Mouse (Mus musculus): ENCODE measurements around the gene Fam222a.

The Fam222a gene

GRCm38 (mm10) chr5:114560533-114560936, 7.3 kb upstream of the Fam222a start:
- DNase-seq (ENCODE audit: low read depth, low spot score) = no peak

DNA sequence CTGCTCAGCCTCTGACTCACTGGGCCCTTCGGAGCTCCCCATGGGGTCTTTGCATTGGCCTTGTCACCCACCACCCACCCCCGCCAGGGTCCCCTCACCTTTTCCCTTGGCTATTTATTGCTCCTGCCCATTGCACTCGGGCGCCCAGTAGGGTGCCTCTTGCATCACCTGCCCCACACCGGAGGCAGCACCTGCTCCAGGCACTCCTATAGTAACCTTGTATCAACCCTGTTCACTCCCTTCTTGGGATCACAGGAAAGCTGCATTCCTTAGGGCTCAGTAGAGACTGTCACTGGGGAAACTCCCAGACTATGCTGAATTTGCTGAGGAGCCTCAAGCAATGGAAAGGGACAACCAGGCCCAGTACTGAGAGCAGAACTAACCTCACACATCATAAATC, 6.9 kb upstream of the Fam222a start:
- DNase-seq (ENCODE audit: low read depth, low spot score) = no peak

GRCm38 (mm10) chr5:114563994-114564393, 3.8 kb upstream of the Fam222a start:
- no peak for DNase-seq (ENCODE audit: low read depth, low spot score)

- no peak for DNase-seq (ENCODE audit: low read depth, low spot score)
Measured at GRCm38 (mm10) chr5:114565305-114565704, 2.5 kb upstream of the Fam222a start.

DNA sequence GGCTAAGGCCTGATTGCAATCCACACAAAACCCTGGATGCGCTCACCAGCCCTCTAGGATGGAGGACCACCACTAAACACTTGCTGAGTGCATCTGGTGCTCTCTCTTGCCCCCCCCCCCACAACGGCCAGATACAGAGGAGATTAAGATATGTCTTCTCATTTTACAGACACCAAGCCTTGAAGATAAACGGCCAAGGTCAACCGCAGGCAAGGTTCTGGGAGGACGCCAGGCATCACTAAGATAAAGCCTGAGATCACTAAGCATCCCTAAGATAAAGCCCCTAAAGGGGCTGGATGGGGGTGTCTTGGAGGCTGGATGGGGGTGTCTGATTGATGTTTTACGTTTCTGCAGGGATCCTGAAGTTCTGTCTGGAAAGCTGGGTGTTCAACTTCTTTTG, 2.1 kb upstream of the Fam222a start:
- no peak for DNase-seq (ENCODE audit: low read depth, low spot score)

- DNase-seq (ENCODE audit: low read depth, low spot score) = no peak
Measured at GRCm38 (mm10) chr5:114566461-114566860, 1.4 kb upstream of the Fam222a start.

DNA sequence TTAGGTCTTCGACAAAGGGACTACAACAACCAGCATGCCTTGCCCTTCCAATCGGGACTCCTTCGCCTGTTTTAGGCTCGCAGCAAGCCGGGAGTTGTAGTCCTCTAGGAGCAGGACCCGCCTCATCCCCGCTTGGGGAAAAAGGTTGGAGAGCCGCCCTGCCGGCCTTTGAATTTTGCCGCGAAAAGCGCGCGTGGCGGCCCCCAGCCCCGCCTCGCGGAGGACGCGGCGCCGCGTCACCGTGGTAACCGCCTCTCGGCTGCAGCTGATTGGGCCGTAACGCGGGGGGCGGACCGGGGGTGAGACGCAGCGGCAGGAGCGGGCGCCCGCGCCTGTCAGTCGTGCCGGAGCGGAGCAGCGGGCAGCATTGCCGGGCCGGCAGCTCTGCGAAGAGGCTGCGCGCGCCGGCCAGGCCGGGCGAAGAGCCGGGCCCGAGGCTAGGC, 720 bp upstream of the Fam222a start:
- DNase-seq (ENCODE audit: low read depth, low spot score) = peak; percentile 91

DNA sequence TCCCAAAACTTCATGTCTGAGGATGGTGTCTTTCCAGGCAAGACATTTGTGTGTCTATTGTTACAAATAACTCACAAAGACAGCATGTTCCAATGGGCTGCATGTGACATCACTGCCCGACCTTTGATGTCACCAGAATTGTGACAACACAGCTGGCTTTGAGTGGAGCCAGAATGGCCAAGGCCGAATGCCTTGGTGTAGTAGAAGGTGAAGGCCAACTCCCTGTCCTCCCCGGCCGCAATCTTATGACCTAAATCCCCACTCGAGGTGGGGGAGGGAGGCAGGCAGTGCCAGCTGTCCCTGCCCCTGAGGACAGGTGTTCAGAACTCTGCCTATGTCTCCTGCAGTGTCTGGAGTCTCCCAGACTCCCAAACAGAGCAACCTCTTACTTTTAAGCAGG, 1.0 kb downstream of the Fam222a start:
- no peak for DNase-seq (ENCODE audit: low read depth, low spot score)

DNA sequence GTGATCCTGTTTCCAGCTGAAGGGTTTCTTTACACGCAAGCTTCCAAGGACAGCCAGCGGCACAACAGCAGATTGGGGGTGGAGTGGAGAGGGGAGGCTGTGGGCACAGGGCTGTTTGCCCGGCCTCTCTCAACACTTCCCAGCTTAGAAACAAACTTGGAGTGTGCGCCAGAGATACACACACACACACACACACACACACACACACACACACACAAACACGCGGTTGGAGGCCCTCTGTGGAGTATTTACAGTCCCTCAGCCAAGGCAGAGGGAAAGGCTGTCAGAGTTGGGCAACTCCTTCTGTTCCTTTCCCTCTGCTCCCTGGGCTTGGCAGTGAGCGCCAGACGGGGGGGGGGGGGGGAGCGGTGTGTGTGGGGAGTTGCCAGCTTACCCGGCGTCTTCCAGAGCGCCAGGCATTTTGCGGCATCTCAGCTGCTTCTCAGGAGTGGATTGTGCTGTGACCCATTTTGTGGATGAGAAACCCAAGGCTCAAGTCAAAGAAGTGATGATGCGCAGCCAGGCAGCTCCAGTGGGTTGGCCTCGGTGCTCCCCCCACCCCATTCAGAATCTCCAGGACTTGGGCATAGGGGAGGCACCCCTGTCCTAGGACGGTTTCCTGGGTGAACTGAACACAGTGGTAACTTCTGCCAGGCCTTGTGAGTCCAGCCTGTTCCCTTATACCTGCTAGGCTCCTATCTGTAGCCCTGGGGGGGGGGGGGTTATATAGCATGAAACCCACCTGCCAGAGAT, 2.3 kb downstream of the Fam222a start:
- DNase-seq (ENCODE audit: low read depth, low spot score) = peak; percentile 72

GRCm38 (mm10) chr5:114570791-114571450, 3.1 kb downstream of the Fam222a start:
- no peak for DNase-seq (ENCODE audit: low read depth, low spot score)

- no peak for DNase-seq (ENCODE audit: low read depth, low spot score)
Measured at GRCm38 (mm10) chr5:114571451-114572030, 3.7 kb downstream of the Fam222a start.

DNA sequence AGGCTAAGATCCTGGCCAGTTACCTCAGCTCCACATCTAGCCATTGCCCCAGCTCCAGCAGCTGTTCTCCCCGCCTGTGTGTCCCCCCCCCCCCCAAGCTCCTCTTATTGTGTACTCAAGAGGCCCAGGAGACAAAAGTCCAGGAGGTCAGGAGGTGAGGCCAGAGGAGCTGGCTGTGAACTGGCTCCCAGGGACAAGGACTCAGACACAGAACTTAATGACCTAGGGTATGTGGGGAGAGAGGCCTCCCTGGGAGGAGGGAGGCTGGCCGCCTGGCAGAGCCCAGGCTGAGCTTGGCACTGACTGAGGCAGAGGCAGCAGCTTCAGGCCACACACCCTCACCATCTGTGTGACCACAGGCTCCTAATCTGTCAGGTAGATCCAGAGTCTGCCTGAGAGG, 5.2 kb downstream of the Fam222a start:
- no peak for DNase-seq (ENCODE audit: low read depth, low spot score)

GRCm38 (mm10) chr5:114573920-114574628, 6.3 kb downstream of the Fam222a start:
- DNase-seq (ENCODE audit: low read depth, low spot score) = no peak

GRCm38 (mm10) chr5:114575010-114575409, 7.2 kb downstream of the Fam222a start:
- no peak for DNase-seq (ENCODE audit: low read depth, low spot score)

DNA sequence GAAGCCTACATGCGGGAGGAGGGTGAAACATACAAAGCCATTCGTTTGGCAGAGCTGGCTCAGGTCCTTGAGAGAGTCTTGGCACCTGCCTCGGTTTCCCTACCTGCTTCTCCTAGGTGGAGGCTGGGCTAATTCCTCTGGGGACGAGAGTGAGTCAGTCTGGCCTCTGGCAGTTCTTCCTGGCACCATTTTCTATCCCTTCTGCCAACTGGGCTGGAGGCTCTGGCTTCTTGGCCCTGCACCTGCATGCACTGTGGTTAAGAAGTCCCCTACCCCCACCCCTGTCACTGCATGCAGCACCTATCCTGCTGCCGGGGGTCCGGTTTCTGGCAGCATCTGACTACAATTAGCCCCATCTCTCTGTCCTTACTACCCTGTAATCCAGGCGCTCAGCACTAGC, 7.7 kb downstream of the Fam222a start:
- no peak for DNase-seq (ENCODE audit: low read depth, low spot score)

- no peak for DNase-seq (ENCODE audit: low read depth, low spot score)
Measured at GRCm38 (mm10) chr5:114575986-114576605, 8.3 kb downstream of the Fam222a start.

DNA sequence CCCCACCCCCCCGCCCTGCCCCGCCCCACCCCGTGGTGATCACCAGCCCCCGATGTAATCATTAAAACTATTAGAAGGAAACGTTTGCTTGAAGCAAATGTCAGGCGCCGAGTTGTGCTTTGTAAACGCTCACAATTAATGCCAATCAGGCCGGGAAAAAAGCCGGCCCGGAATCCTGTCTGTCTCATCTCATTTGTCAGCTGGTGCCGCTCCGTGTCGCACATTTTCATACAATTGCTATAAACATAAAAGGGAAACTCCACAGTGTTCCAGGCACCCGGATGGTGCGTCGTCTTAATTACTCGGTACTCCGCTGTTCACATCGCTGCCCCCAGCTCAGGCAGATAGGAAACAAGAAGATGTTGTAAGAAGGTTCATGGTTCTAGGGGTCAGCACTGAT, 10.5 kb downstream of the Fam222a start:
- no peak for DNase-seq (ENCODE audit: low read depth, low spot score)

DNA sequence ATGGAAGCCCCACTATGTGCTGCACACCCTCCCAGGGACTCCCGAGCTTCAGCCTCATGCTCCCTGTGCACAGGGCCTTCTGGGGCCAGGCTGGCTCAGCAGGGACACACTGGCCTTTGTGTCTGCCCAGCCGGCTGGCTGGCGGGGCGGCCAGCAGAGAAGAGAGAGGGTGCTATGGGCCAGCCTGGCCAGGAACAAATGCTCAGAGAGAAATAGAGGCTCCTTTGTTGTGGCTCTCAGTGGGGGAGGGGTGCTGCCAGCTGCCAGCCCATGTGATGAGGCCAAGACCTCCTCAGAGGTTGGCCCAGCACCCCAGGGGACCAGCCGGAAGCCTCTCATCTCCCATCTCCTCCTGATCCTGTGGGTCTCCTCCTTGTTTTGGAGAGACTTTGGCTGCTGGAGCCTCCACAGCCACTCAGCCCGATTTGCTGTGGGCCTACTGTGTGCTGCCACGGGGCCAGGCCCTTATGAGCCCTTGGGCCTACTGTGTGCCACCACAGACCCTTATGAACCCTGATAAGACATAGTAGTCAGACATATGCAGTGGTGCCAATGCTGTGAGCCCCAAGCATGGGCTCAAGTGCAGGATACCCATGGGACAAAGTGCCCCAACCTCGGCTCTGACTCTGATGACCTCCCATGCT, 12.0 kb downstream of the Fam222a start:
- DNase-seq (ENCODE audit: low read depth, low spot score) = no peak

GRCm38 (mm10) chr5:114581486-114581885, 13.7 kb downstream of the Fam222a start:
- no peak for DNase-seq (ENCODE audit: low read depth, low spot score)

DNA sequence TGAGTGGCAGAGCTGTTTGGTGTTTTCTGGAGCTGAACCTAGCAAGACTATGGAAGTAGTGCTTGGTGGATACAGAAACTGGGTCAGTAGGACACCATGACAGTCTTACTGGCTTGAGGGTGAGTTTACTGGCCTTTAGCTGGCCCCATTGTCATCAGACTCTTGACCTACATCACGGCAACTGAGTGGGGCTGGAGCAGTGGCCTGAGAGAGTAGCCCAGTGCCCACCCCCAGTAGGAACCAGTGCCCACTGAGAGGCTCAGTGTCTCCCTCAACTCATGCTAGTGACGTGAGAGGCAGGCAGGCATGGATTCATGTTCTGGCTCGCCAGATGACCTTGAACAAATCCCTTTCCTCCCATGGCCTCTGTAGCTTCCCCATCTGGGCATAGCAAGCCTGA, 15.2 kb downstream of the Fam222a start:
- no peak for DNase-seq (ENCODE audit: low read depth, low spot score)

DNA sequence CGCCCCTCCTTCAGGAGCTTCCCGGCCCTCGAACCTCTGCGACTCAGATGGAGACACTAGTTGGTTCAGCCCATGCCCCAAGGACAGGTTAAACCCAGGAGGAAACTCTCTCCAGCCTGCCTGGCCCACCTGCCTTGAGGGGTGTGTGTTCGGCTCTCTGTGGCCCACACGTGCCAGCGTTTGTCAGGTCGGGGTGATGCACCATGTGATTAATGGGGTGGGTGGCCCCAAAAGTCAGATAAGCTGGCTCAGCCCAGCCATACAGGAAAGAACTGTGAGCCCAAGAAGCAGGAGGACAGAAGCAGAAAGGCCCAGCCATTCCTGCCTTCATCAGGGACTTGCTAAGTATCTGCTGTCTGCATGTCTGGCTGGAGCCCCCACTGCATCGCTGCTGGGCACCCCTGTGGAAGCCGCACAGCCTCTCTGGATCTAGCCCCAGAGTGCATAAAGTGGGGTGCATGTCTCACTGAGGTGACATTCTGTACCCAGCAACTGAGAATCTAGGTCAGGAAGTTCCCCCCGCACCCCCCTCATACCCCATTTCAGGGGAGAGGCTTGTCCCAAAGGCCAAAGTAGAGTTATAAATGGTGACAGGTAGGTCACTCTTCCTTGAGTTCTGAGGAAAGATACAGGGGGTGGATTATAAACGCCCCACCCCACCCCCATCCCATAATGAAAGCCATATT, 15.8 kb downstream of the Fam222a start:
- DNase-seq (ENCODE audit: low read depth, low spot score) = no peak

All from brain, embryonic 18.5 days (tissue).